Mouse (Mus musculus) cortical plate, adult 2 months (tissue): ENCODE measurements around the gene Hip1r.

Source experiments
- CTCF ChIP-seq: fragments of 200-500 bp; IDR thresholded peaks from 2 replicates; pipeline ENCODE4 v1.5.1; 2011; ENCODE audit warnings: mild to moderate bottlenecking, control low read depth, low read length; ENCODE audit not compliant: insufficient read depth; ENCODE audit errors: extremely low read depth
- POLR2A ChIP-seq: fragments of 200-500 bp; IDR thresholded peaks from 2 replicates; pipeline ENCODE4 v1.6.1; 2011; ENCODE audit warnings: mild to moderate bottlenecking, low read length, control low read depth; ENCODE audit not compliant: insufficient read depth; ENCODE audit errors: extremely low read depth

DNA sequence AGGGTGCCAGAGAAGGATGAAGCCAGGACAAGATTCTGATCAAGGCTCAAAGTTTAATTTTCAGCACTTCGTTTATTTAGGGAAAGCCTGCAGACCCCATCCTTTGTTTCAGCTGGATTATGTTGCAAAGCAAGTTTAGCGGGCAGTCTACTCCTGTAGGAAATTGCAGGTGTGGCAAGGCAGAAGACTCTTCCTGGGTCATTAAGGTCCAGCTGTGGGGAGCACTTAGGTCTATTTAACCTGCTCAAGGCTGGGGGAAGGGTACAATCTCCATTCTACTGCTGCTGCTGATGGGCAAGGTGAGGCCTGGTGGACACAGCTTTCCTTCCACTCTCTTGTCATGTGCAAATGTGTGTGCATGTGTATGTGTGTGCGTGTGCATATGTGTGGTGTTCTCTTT, 14.4 kb upstream of the Hip1r start:
- no peak for TF ChIP-seq CTCF
- no peak for TF ChIP-seq POLR2A
